In the genomic region with DNA sequence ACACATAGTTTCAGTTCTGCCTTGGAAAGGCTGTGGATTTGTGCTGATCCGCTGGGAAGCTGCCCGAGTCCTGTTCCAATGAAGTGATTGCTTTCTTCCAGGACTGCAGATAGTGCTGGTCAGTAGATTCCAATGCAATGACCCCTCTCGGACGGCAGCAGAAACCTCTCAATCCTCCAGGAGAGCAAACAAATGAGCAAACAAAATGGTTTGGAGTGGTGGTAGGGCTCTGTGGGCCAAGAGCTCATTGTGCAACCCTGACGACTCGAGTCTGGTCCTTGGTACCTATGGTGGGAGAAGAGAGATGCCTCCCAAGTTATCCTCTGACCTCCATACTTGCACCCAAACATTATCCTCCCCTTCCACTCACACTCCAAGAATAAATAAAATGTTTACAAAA, we compare ENCODE assay signal across 23 mouse cellular contexts.
"Had no signal": no experiment of that assay in that cellular context is flagged by ENCODE, and none has a peak within 500 bp of the region (broad histone marks: within the 10 kb centered on the region; RNA-seq: fewer than 3 reads in every experiment).

No protein-coding gene starts in this region.

- H3K9me3 ChIP-seq: limb, embryonic 15.5 days; lung, embryonic 15.5 days; midbrain, embryonic 12.5 days; midbrain, embryonic 15.5 days; neural tube, embryonic 12.5 days; neural tube, embryonic 15.5 days had no signal

- ATAC-seq: intestine, postnatal 0 days; midbrain, embryonic 15.5 days had no signal

- H3K27ac ChIP-seq: kidney, postnatal 0 days; left cerebral cortex, adult 2 months; limb, embryonic 12.5 days; limb, embryonic 15.5 days; liver, embryonic 13.5 days; lung, embryonic 15.5 days; macrophage; midbrain, embryonic 12.5 days; midbrain, embryonic 15.5 days; neural tube, embryonic 12.5 days; neural tube, embryonic 15.5 days; stomach, postnatal 0 days had no signal

- H3K4me3 ChIP-seq: left cerebral cortex, adult 2 months; limb, embryonic 12.5 days; limb, embryonic 15.5 days; liver, embryonic 13.5 days; lung, embryonic 15.5 days; midbrain, embryonic 12.5 days; midbrain, embryonic 15.5 days; neural tube, embryonic 12.5 days; neural tube, embryonic 15.5 days had no signal

- H3K4me1 ChIP-seq: limb, embryonic 12.5 days; limb, embryonic 15.5 days; liver, embryonic 13.5 days; lung, embryonic 15.5 days; midbrain, embryonic 15.5 days; neural tube, embryonic 12.5 days; neural tube, embryonic 15.5 days had no signal

- DNase-seq: kidney, adult 2 months; kidney, postnatal 25 days; layer of hippocampus, postnatal 36 days; left cerebral cortex, postnatal 4 days; liver, embryonic 13.5 days; right cerebral cortex, adult 18-20 months; right cerebral cortex, postnatal 14 days; right cerebral cortex, postnatal 4 days; thymus, adult 2 months; thymus, postnatal 14 days; thymus, postnatal 4 days had no signal

- H3K4me2 ChIP-seq: limb, embryonic 12.5 days; limb, embryonic 15.5 days; liver, embryonic 13.5 days; lung, embryonic 15.5 days; midbrain, embryonic 12.5 days; midbrain, embryonic 15.5 days; neural tube, embryonic 12.5 days; neural tube, embryonic 15.5 days had no signal

- H3K36me3 ChIP-seq: limb, embryonic 12.5 days; limb, embryonic 15.5 days; liver, embryonic 13.5 days; lung, embryonic 15.5 days; midbrain, embryonic 12.5 days; midbrain, embryonic 15.5 days; neural tube, embryonic 12.5 days; neural tube, embryonic 15.5 days had no signal

- H3K9ac ChIP-seq: limb, embryonic 12.5 days; limb, embryonic 15.5 days; liver, embryonic 13.5 days; lung, embryonic 15.5 days; midbrain, embryonic 12.5 days; midbrain, embryonic 15.5 days; neural tube, embryonic 12.5 days; neural tube, embryonic 15.5 days had no signal

- H3K27me3 ChIP-seq: liver, embryonic 13.5 days; lung, embryonic 15.5 days; midbrain, embryonic 12.5 days; midbrain, embryonic 15.5 days; neural tube, embryonic 12.5 days; neural tube, embryonic 15.5 days had no signal
